Mouse (Mus musculus) megakaryocyte progenitor cell, adult 5-6 weeks (primary cell): ENCODE measurements around the gene Exoc3l. TPM values are rescaled to one million over a fixed set of nuclear protein-coding genes. Genes with fewer than 3 reads are reported as not detected.

ENCODE experiments used
- ATAC-seq: replicated peaks from 2 replicates; pipeline ENCODE4 v1.8.0; 2016; ENCODE audit warnings: mild to moderate bottlenecking, moderate TSS enrichment, inconsistent platforms; ENCODE audit not compliant: poor library complexity
- total RNA-seq, 2 experiments: library from RNA; stranded (forward) in 1 of 2; stranded (reverse) in 1 of 2; fragments of 157-497, 149-512 nt in 1 of 2; fragments of 200-1000 nt in 1 of 2; gene quantifications; 2 replicates each; pipeline versions ENCODE4 v1.2.3 to v1.2.4; 2015 to 2017

The Exoc3l gene
- total RNA-seq, 2 experiments from 2014 or later: 0.52 to 1.6 TPM

DNA sequence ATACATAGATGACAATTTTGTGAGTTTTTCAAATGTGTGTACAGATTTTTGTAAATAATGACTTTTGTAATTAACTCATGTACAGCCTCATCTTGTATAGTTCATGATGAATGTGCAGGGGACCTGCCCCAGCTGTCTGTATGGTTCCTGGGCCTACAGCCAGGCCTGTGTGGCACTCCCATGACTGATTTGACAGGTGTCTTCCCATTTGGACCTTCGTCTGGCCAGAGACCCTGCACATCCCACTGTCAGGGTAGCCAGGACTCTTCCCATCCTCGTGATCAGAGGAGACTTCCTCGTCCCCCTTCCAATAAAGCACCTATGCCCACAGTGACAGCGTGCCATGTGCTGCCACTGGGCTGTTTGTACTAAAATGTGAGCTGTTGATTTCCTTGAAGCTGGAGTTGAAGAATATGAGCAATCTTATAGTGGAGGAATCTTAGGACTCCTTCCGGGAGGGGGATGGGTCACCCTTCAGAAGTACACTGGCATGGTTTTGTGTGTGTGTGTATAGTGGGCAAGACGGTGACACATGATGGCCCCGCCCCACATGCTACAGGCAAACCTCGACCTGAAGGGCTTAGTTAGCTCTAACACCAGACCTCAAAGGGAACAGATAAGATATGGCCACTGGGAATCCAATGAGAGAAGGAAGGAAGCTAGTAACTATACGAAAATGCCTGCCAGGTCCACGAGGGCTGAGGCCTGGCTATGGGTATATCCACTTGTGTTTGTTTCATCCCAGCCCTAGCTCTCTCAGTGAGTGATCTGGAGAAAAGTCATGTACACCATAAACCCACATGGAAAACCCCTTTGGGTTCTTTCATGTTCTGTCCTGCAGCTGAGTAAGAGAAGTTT, 43.0 kb downstream of the Exoc3l start:
- ATAC-seq: no peak

DNA sequence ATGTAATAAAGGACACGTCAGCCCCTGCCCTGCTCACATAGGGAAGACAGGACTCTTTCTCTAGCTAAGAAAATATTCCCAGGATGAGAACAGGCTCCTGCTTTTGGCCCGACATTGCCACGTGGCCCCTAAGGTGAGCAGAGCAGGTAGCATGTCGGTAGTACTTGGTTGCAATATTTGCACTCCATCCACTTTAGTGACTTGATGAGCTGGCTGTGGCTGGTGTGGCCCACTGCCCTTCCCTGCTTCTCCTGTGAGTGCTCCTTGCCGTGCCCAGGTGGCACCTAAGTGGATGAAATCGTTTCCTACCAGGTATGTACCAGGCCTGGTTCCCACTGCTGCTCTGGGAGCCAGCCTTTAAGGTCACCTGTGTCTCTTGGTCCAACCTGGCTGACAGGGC, 43.9 kb downstream of the Exoc3l start:
- no peak for ATAC-seq

DNA sequence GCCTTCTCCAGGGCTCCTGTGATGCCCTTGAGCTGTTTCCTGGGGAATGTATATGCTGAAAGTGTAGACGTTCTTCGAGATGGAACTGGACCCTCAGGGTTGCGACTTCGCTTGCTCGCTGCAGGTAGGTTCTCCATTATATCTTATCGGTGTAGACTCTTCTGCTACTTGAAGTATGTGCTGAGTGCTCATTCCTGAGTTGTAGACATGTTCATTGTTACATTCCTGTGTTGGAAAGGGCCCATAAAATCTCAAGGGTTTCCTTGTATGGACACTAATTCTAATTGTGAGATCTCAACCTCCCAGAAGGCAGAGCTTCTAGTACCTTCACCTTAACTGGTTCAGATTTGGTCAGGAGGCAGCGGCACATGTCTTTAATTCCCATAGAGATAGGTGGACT, 54.9 kb downstream of the Exoc3l start:
- ATAC-seq: no peak

Other genes with a start within 250 kb of the Exoc3l start
- not detected in 2 replicates for gene Ces3a, start 247.5 kb downstream of the Exoc3l start, total RNA-seq (2015)
- gene Ces3a, start 247.5 kb downstream of the Exoc3l start, total RNA-seq (2017): not detected in 2 replicates
- not detected in 2 replicates for gene Ces3b, start 212.3 kb downstream of the Exoc3l start, total RNA-seq (2015)
- not detected in 2 replicates for gene Ces3b, start 212.3 kb downstream of the Exoc3l start, total RNA-seq (2017)
- gene Ces4a, start 164.3 kb downstream of the Exoc3l start, total RNA-seq (2015): not detected in 2 replicates
- gene Ces4a, start 164.3 kb downstream of the Exoc3l start, total RNA-seq (2017): not detected in 2 replicates
- gene Cbfb, start 125.4 kb downstream of the Exoc3l start, total RNA-seq (2015): 146 and 152 TPM in 2 replicates
- 157 and 178 TPM in 2 replicates for gene Cbfb, start 125.4 kb downstream of the Exoc3l start, total RNA-seq (2017)
- 20.8 and 31.3 TPM in 2 replicates for gene D230025D16Rik, start 71.0 kb downstream of the Exoc3l start, total RNA-seq (2015)
- 21.2 and 23.9 TPM in 2 replicates for gene D230025D16Rik, start 71.0 kb downstream of the Exoc3l start, total RNA-seq (2017)
- gene B3gnt9, start 40.9 kb downstream of the Exoc3l start, total RNA-seq (2015): 0.22 and 0.27 TPM in 2 replicates
- 0.17 and 0.37 TPM in 2 replicates for gene B3gnt9, start 40.9 kb downstream of the Exoc3l start, total RNA-seq (2017)
- gene Tradd, start 31.5 kb downstream of the Exoc3l start, total RNA-seq (2015): 7.0 and 8.7 TPM in 2 replicates
- 14.2 and 15.4 TPM in 2 replicates for gene Tradd, start 31.5 kb downstream of the Exoc3l start, total RNA-seq (2017)
- 2.3 and 3.2 TPM in 2 replicates for gene Fbxl8, start 31.5 kb downstream of the Exoc3l start, total RNA-seq (2015)
- 1.2 and 2.3 TPM in 2 replicates for gene Fbxl8, start 31.5 kb downstream of the Exoc3l start, total RNA-seq (2017)
- not detected in 2 replicates for gene Hsf4, start 26.3 kb downstream of the Exoc3l start, total RNA-seq (2015)
- not detected in 2 replicates for gene Hsf4, start 26.3 kb downstream of the Exoc3l start, total RNA-seq (2017)
- gene Nol3, start 20.0 kb downstream of the Exoc3l start, total RNA-seq (2015): not detected in 2 replicates
- 0.04 TPM in 1 of 2 replicates, not detected in the other for gene Nol3, start 20.0 kb downstream of the Exoc3l start, total RNA-seq (2017)
- 2.1 and 4.2 TPM in 2 replicates for gene 4931428F04Rik, start 6.2 kb downstream of the Exoc3l start, total RNA-seq (2015)
- 1.5 and 1.8 TPM in 2 replicates for gene 4931428F04Rik, start 6.2 kb downstream of the Exoc3l start, total RNA-seq (2017)
- gene E2f4, start 1.6 kb upstream of the Exoc3l start, total RNA-seq (2015): 121 and 126 TPM in 2 replicates
- gene E2f4, start 1.6 kb upstream of the Exoc3l start, total RNA-seq (2017): 47.0 and 53.6 TPM in 2 replicates
- gene Elmo3, start 9.5 kb upstream of the Exoc3l start, total RNA-seq (2015): 0.49 and 0.71 TPM in 2 replicates
- gene Elmo3, start 9.5 kb upstream of the Exoc3l start, total RNA-seq (2017): 0.33 and 0.88 TPM in 2 replicates
- gene Lrrc29, start 30.2 kb upstream of the Exoc3l start, total RNA-seq (2015): 1.2 and 2.0 TPM in 2 replicates
- gene Lrrc29, start 30.2 kb upstream of the Exoc3l start, total RNA-seq (2017): 1.3 and 2.9 TPM in 2 replicates
- 70.7 and 84.0 TPM in 2 replicates for gene Tmem208, start 30.3 kb upstream of the Exoc3l start, total RNA-seq (2015)
- 41.0 and 50.3 TPM in 2 replicates for gene Tmem208, start 30.3 kb upstream of the Exoc3l start, total RNA-seq (2017)
- gene Fhod1, start 51.9 kb upstream of the Exoc3l start, total RNA-seq (2015): 5.0 and 6.2 TPM in 2 replicates
- gene Fhod1, start 51.9 kb upstream of the Exoc3l start, total RNA-seq (2017): 2.3 and 2.9 TPM in 2 replicates
- 0.54 and 0.79 TPM in 2 replicates for gene Slc9a5, start 52.7 kb upstream of the Exoc3l start, total RNA-seq (2015)
- gene Slc9a5, start 52.7 kb upstream of the Exoc3l start, total RNA-seq (2017): under 0.01 and 0.61 TPM in 2 replicates
- gene Plekhg4, start 77.2 kb upstream of the Exoc3l start, total RNA-seq (2015): not detected in 2 replicates
- not detected in 2 replicates for gene Plekhg4, start 77.2 kb upstream of the Exoc3l start, total RNA-seq (2017)
- gene Kctd19, start 117.4 kb upstream of the Exoc3l start, total RNA-seq (2015): not detected in 2 replicates
- gene Kctd19, start 117.4 kb upstream of the Exoc3l start, total RNA-seq (2017): 0.12 TPM in 1 of 2 replicates, not detected in the other
- 0.30 TPM in 1 of 2 replicates, not detected in the other for gene Lrrc36, start 117.5 kb upstream of the Exoc3l start, total RNA-seq (2015)
- gene Lrrc36, start 117.5 kb upstream of the Exoc3l start, total RNA-seq (2017): 0.91 and 1.2 TPM in 2 replicates
- 0.27 TPM in 1 of 2 replicates, not detected in the other for gene Tppp3, start 175.4 kb upstream of the Exoc3l start, total RNA-seq (2015)
- gene Tppp3, start 175.4 kb upstream of the Exoc3l start, total RNA-seq (2017): 0.57 and 2.4 TPM in 2 replicates
- gene Zdhhc1, start 200.8 kb upstream of the Exoc3l start, total RNA-seq (2015): 4.8 and 5.7 TPM in 2 replicates
- gene Zdhhc1, start 200.8 kb upstream of the Exoc3l start, total RNA-seq (2017): 2.7 and 5.0 TPM in 2 replicates
- 0.10 and 0.12 TPM in 2 replicates for gene Hsd11b2, start 222.7 kb upstream of the Exoc3l start, total RNA-seq (2015)
- not detected in 2 replicates for gene Hsd11b2, start 222.7 kb upstream of the Exoc3l start, total RNA-seq (2017)